Mouse (Mus musculus) limb, embryonic 11.5 days (tissue): ENCODE data around the gene Retsat. TPM values are rescaled to one million over a fixed set of nuclear protein-coding genes. Genes with fewer than 3 reads are reported as not detected.

ENCODE experiments used
- ATAC-seq: fragments of 200-750 bp; cut with Nextera tagmentation; 2 replicates; pipeline ENCODE4 v1.8.0; 2017; ENCODE audit warnings: low read depth; ENCODE audit not compliant: insufficient number of reproducible peaks, low FRiP score, low TSS enrichment
- DNase-seq: peaks from one replicate; pipeline ENCODE4 v3.0.0-alpha.2; 2015; ENCODE audit warnings: low spot score
- H3K27ac ChIP-seq: fragments of 300-500 bp; sonication (generic); replicated peaks from 2 replicates; pipeline ENCODE4 v1.5.1; 2014; ENCODE audit warnings: low read depth, mild to moderate bottlenecking, low read length
- H3K27me3 ChIP-seq: fragments of 300-500 bp; sonication (generic); 2 replicates; pipeline ENCODE4 v1.6.1; 2014; ENCODE audit warnings: mild to moderate bottlenecking, low read length, mixed read lengths; ENCODE audit not compliant: control insufficient read depth, insufficient read depth
- H3K36me3 ChIP-seq: fragments of 300-500 bp; sonication (generic); 2 replicates; pipeline ENCODE4 v1.6.1; 2014; ENCODE audit warnings: mild to moderate bottlenecking, low read length, moderate library complexity, mixed read lengths; ENCODE audit not compliant: control insufficient read depth, insufficient read depth
- H3K4me1 ChIP-seq: fragments of 300-500 bp; sonication (generic); 2 replicates; pipeline ENCODE4 v1.6.1; 2014; ENCODE audit warnings: low read length, mixed read lengths; ENCODE audit not compliant: control insufficient read depth, insufficient read depth
- H3K4me2 ChIP-seq: fragments of 300-500 bp; sonication (generic); 2 replicates; pipeline ENCODE4 v1.6.1; 2014; ENCODE audit warnings: low read depth, mild to moderate bottlenecking, moderate library complexity; ENCODE audit not compliant: severe bottlenecking
- H3K4me3 ChIP-seq: fragments of 300-500 bp; sonication (generic); 2 replicates; pipeline ENCODE4 v1.5.1; 2014; ENCODE audit warnings: low read depth, low read length
- H3K9ac ChIP-seq: fragments of 300-500 bp; sonication (generic); 2 replicates; pipeline ENCODE4 v1.6.1; 2014; ENCODE audit warnings: mild to moderate bottlenecking, low read length
- H3K9me3 ChIP-seq: fragments of 300-500 bp; sonication (generic); 2 replicates; pipeline ENCODE4 v1.6.1; 2016; ENCODE audit warnings: low read length; ENCODE audit not compliant: control insufficient read depth
- WGBS: fragments of 180-500 bp; shearing (Covaris S2); extraction: QIAGEN DNeasy Blood & Tissue Kit; methylation state at CpG from one replicate; pipeline ENCODE4 v1.1.7; 2014; 5-methylcytosine and 5-hydroxymethylcytosine counted together
- polyA plus RNA-seq: library from polyadenylated mRNA; unstranded; fragments of >200 nt; fragmentation: Nextera tagmentation; extraction: Ambion mirVana; gene quantifications from 2 replicates; pipeline ENCODE4 v1.2.1, GENCODE M21; 2014

Retsat gene
- polyA plus RNA-seq, 1 experiment from 2014 or later = 11.2 TPM

- 46% methylated on average over 6 of the region's 6 CpGs for WGBS
- no peak overlapping the region for H3K4me3 ChIP-seq
Observed at GRCm38 (mm10) chr6:72562486-72562885, 35.8 kb upstream of the Retsat start.

GRCm38 (mm10) chr6:72562894-72563293 lies 35.4 kb upstream of the Retsat start:
- H3K9ac ChIP-seq = no peak overlapping the region
- 0 out of 2 replicates have a peak, but pooled peaks cover 8% of the 10 kb centered on the region for H3K4me1 ChIP-seq
- no peaks in the 10 kb centered on the region for H3K9me3 ChIP-seq
- ATAC-seq = no peak
- DNase-seq = no peak
- WGBS = 77% methylated on average over 5 of the region's 5 CpGs
- H3K4me2 ChIP-seq = no peak overlapping the region
- H3K27ac ChIP-seq = no peak overlapping the region
- H3K36me3 ChIP-seq = no peaks in the 10 kb centered on the region
- H3K4me3 ChIP-seq = no peak overlapping the region
- no peaks in the 10 kb centered on the region for H3K27me3 ChIP-seq

More at GRCm38 (mm10) chr6:72562486-72562885, 35.8 kb upstream of the Retsat start:
- H3K36me3 ChIP-seq = no peaks in the 10 kb centered on the region
- H3K4me2 ChIP-seq = no peak overlapping the region
- H3K4me1 ChIP-seq = 0 out of 2 replicates have a peak, but pooled peaks cover 8% of the 10 kb centered on the region
- ATAC-seq (no peak), DNase-seq (no peak)
- no peaks in the 10 kb centered on the region for H3K27me3 ChIP-seq
- H3K9ac ChIP-seq = no peak overlapping the region
- H3K27ac ChIP-seq = no peak overlapping the region
- no peaks in the 10 kb centered on the region for H3K9me3 ChIP-seq

- H3K4me3 ChIP-seq = no peak overlapping the region
- 77% methylated on average over 7 of the region's 7 CpGs for WGBS
- H3K4me2 ChIP-seq = no peak overlapping the region
- no peak overlapping the region for H3K27ac ChIP-seq
- H3K4me1 ChIP-seq = 0 out of 2 replicates have a peak, but pooled peaks cover 8% of the 10 kb centered on the region
- H3K9me3 ChIP-seq = no peaks in the 10 kb centered on the region
- ATAC-seq = no peak
- DNase-seq = no peak
- H3K36me3 ChIP-seq = no peaks in the 10 kb centered on the region
- H3K9ac ChIP-seq = no peak overlapping the region
- no peaks in the 10 kb centered on the region for H3K27me3 ChIP-seq
Observed at GRCm38 (mm10) chr6:72565506-72565905, 32.8 kb upstream of the Retsat start.

- ATAC-seq (peak; percentile 64), DNase-seq (peak; percentile 92)
- H3K4me1 ChIP-seq = 0 out of 2 replicates have a peak, but pooled peaks cover 8% of the 10 kb centered on the region
- no peak overlapping the region for H3K4me2 ChIP-seq
- H3K36me3 ChIP-seq = no peaks in the 10 kb centered on the region
- no peak overlapping the region for H3K4me3 ChIP-seq
- no peak overlapping the region for H3K9ac ChIP-seq
- H3K27me3 ChIP-seq = no peaks in the 10 kb centered on the region
- 10% methylated on average over 4 of the region's 4 CpGs for WGBS
- no peaks in the 10 kb centered on the region for H3K9me3 ChIP-seq
- H3K27ac ChIP-seq = no peak overlapping the region
Observed at GRCm38 (mm10) chr6:72566044-72566443, 32.2 kb upstream of the Retsat start.

GRCm38 (mm10) chr6:72567508-72567907 lies 30.8 kb upstream of the Retsat start:
- 0 out of 2 replicates have a peak, but pooled peaks cover 6% of the 10 kb centered on the region for H3K4me1 ChIP-seq
- 89% methylated on average over 5 of the region's 5 CpGs for WGBS

GRCm38 (mm10) chr6:72568736-72569135 lies 29.5 kb upstream of the Retsat start:
- no peak overlapping the region for H3K4me2 ChIP-seq

More at GRCm38 (mm10) chr6:72567508-72567907, 30.8 kb upstream of the Retsat start:
- no peak overlapping the region for H3K9ac ChIP-seq
- no peak overlapping the region for H3K27ac ChIP-seq
- no peak overlapping the region for H3K4me2 ChIP-seq
- H3K36me3 ChIP-seq = no peaks in the 10 kb centered on the region
- ATAC-seq = no peak
- H3K27me3 ChIP-seq = no peaks in the 10 kb centered on the region
- H3K4me3 ChIP-seq = no peak overlapping the region
- H3K9me3 ChIP-seq = no peaks in the 10 kb centered on the region
- no peak for DNase-seq

GRCm38 (mm10) chr6:72570644-72571397 lies 27.5 kb upstream of the Retsat start:
- Histone ChIP-seq H3K4me2 (no peak overlapping the region), H3K4me3 (no peak overlapping the region), H3K4me1 (no peaks in the 10 kb centered on the region), H3K27ac (no peak overlapping the region), H3K9ac (no peak overlapping the region), H3K36me3 (no peaks in the 10 kb centered on the region; the same call in 1 of the 2 replicates), H3K9me3 (no peaks in the 10 kb centered on the region), H3K27me3 (no peaks in the 10 kb centered on the region)
- WGBS = 84% methylated on average over 10 of the region's 10 CpGs
- ATAC-seq (no peak), DNase-seq (no peak)

More at GRCm38 (mm10) chr6:72568736-72569135, 29.5 kb upstream of the Retsat start:
- H3K9me3 ChIP-seq = no peaks in the 10 kb centered on the region
- no peak overlapping the region for H3K9ac ChIP-seq
- no peak for ATAC-seq
- no peak overlapping the region for H3K4me3 ChIP-seq
- no peaks in the 10 kb centered on the region for H3K27me3 ChIP-seq
- 90% methylated on average over 10 of the region's 10 CpGs for WGBS
- H3K36me3 ChIP-seq = no peaks in the 10 kb centered on the region
- H3K4me1 ChIP-seq = no peaks in the 10 kb centered on the region
- DNase-seq = no peak
- no peak overlapping the region for H3K27ac ChIP-seq

- no peak overlapping the region for H3K9ac ChIP-seq
- H3K4me2 ChIP-seq = no peak overlapping the region
- no peaks in the 10 kb centered on the region for H3K27me3 ChIP-seq
- ATAC-seq (no peak), DNase-seq (no peak)
- no peaks in the 10 kb centered on the region for H3K9me3 ChIP-seq
- H3K4me1 ChIP-seq = no peaks in the 10 kb centered on the region
- H3K27ac ChIP-seq = no peak overlapping the region
- WGBS = 58% methylated on average over 3 of the region's 3 CpGs
- no peak overlapping the region for H3K4me3 ChIP-seq
- H3K36me3 ChIP-seq = no peaks in the 10 kb centered on the region; the same call in 1 of the 2 replicates
Observed at GRCm38 (mm10) chr6:72571826-72572225, 26.4 kb upstream of the Retsat start.
